Mouse (Mus musculus): ENCODE data around the gene Grin1. TPM values are rescaled to one million over a fixed set of nuclear protein-coding genes. Genes with fewer than 3 reads are reported as not detected.
"Not testable (repeated sequence)": the region's sequence is repeated elsewhere in the genome, so short reads cannot be mapped to it uniquely, and the experiment has no call there.

Grin1 gene
- polyA plus RNA-seq, 1 experiment from 2014 or later, result 65.8 TPM

- H3K4me1 ChIP-seq (ENCODE audit: control insufficient read depth, insufficient read depth, low read depth, low read length), result peaks cover 45% of the 10 kb centered on the region
- H3K27me3 ChIP-seq (replicated peaks; ENCODE audit: control insufficient read depth, insufficient read depth, low read length), result no peaks in the 10 kb centered on the region; the same call in 1 of the 2 replicates
- H3K4me2 ChIP-seq (ENCODE audit: low read length), result peak overlapping the region; percentile 99
- 86% methylated on average over 5 of the region's 5 CpGs for WGBS
- peak overlapping the region; percentile 83 for H3K9ac ChIP-seq (ENCODE audit: low read depth, low read length)
- H3K27ac ChIP-seq (ENCODE audit: low read depth, low read length), result no peak overlapping the region
- no peaks in the 10 kb centered on the region; the same call in 1 of the 2 replicates for H3K36me3 ChIP-seq (ENCODE audit: control insufficient read depth, insufficient read depth, low read length)
- no peaks in the 10 kb centered on the region for H3K9me3 ChIP-seq (ENCODE audit: control insufficient read depth, low read length)
- H3K4me3 ChIP-seq (ENCODE audit: low read length), result peak overlapping the region; percentile 83
- no peak for ATAC-seq
These were observed 54.7 kb downstream of the Grin1 start for GRCm38 (mm10) chr2:25264286-25264660.

- Histone ChIP-seq H3K9ac (ENCODE audit: low read depth, low read length) (peak overlapping the region; percentile 83), H3K4me1 (ENCODE audit: control insufficient read depth, insufficient read depth, low read depth, low read length) (peaks cover 45% of the 10 kb centered on the region), H3K36me3 (ENCODE audit: control insufficient read depth, insufficient read depth, low read length) (no peaks in the 10 kb centered on the region), H3K27ac (ENCODE audit: low read depth, low read length) (no peak overlapping the region; the same call in 1 of the 2 replicates), H3K4me2 (ENCODE audit: low read length) (peak overlapping the region; percentile 99), H3K27me3 (replicated peaks; ENCODE audit: control insufficient read depth, insufficient read depth, low read length) (no peaks in the 10 kb centered on the region; the same call in 1 of the 2 replicates), H3K4me3 (ENCODE audit: low read length) (peak overlapping the region; percentile 83), H3K9me3 (ENCODE audit: control insufficient read depth, low read length) (no peaks in the 10 kb centered on the region)
- WGBS, result 21% methylated on average over 12 of the region's 12 CpGs
- no peak for ATAC-seq
These were observed 55.2 kb downstream of the Grin1 start for GRCm38 (mm10) chr2:25263623-25264285.

GRCm38 (mm10) chr2:25262795-25263622 is 56.0 kb downstream of the Grin1 start:
- Histone ChIP-seq H3K4me2 (ENCODE audit: low read length) (peak overlapping the region; percentile 99), H3K27me3 (replicated peaks; ENCODE audit: control insufficient read depth, insufficient read depth, low read length) (no peaks in the 10 kb centered on the region; the same call in 1 of the 2 replicates), H3K36me3 (ENCODE audit: control insufficient read depth, insufficient read depth, low read length) (no peaks in the 10 kb centered on the region), H3K9me3 (ENCODE audit: control insufficient read depth, low read length) (no peaks in the 10 kb centered on the region), H3K9ac (ENCODE audit: low read depth, low read length) (peak overlapping the region; percentile 83), H3K4me1 (ENCODE audit: control insufficient read depth, insufficient read depth, low read depth, low read length) (peaks cover 45% of the 10 kb centered on the region), H3K4me3 (ENCODE audit: low read length) (peak overlapping the region; percentile 83), H3K27ac (ENCODE audit: low read depth, low read length) (peak overlapping the region; percentile 85)
- WGBS, result under 1% methylated on average over 82 of the region's 82 CpGs
- ATAC-seq, result no peak; the same call in 1 of the 2 replicates

GRCm38 (mm10) chr2:25262291-25262767 is 56.7 kb downstream of the Grin1 start, which contains the start of gene Tprn:
TSS of gene Tprn (plus strand) at chr2:25262618.
- Histone ChIP-seq H3K9ac (ENCODE audit: low read depth, low read length) (peak within 1 kb of the TSS; percentile 83), H3K4me3 (ENCODE audit: low read length) (peak within 1 kb of the TSS; percentile 83)
- ATAC-seq, result peak; percentile 98

GRCm38 (mm10) chr2:25261870-25262269 is 57.1 kb downstream of the Grin1 start:
- peaks cover 41% of the 10 kb centered on the region for H3K4me1 ChIP-seq (ENCODE audit: control insufficient read depth, insufficient read depth, low read depth, low read length)
- no peak for ATAC-seq

More at GRCm38 (mm10) chr2:25262291-25262767, 56.7 kb downstream of the Grin1 start, which contains the start of gene Tprn:
- under 1% methylated on average over 32 of the region's 39 CpGs for WGBS
- peak within 1 kb of the TSS; percentile 85 for H3K27ac ChIP-seq (ENCODE audit: low read depth, low read length)
- peaks cover 43% of the 10 kb centered on the region for H3K4me1 ChIP-seq (ENCODE audit: control insufficient read depth, insufficient read depth, low read depth, low read length)
- no peaks in the 10 kb centered on the region; the same call in 1 of the 2 replicates for H3K27me3 ChIP-seq (replicated peaks; ENCODE audit: control insufficient read depth, insufficient read depth, low read length)
- H3K36me3 ChIP-seq (ENCODE audit: control insufficient read depth, insufficient read depth, low read length), result no peaks in the 10 kb centered on the region
- peak within 1 kb of the TSS; percentile 99 for H3K4me2 ChIP-seq (ENCODE audit: low read length)
- H3K9me3 ChIP-seq (ENCODE audit: control insufficient read depth, low read length), result no peaks in the 10 kb centered on the region

GRCm38 (mm10) chr2:25258887-25259286 is 60.1 kb downstream of the Grin1 start:
- WGBS, result 44% methylated on average over 2 of the region's 2 CpGs
- peaks cover 27% of the 10 kb centered on the region for H3K4me1 ChIP-seq (ENCODE audit: control insufficient read depth, insufficient read depth, low read depth, low read length)

More at GRCm38 (mm10) chr2:25261870-25262269, 57.1 kb downstream of the Grin1 start:
- Histone ChIP-seq H3K4me3 (ENCODE audit: low read length) (peak overlapping the region; percentile 83), H3K9ac (ENCODE audit: low read depth, low read length) (peak overlapping the region; percentile 46; the same call in 1 of the 2 replicates), H3K27ac (ENCODE audit: low read depth, low read length) (peak overlapping the region; percentile 62), H3K4me2 (ENCODE audit: low read length) (peak overlapping the region; percentile 99), H3K27me3 (replicated peaks; ENCODE audit: control insufficient read depth, insufficient read depth, low read length) (no peaks in the 10 kb centered on the region; the same call in 1 of the 2 replicates), H3K36me3 (ENCODE audit: control insufficient read depth, insufficient read depth, low read length) (no peaks in the 10 kb centered on the region), H3K9me3 (ENCODE audit: control insufficient read depth, low read length) (no peaks in the 10 kb centered on the region)
- 43% methylated on average over 10 of the region's 12 CpGs for WGBS

GRCm38 (mm10) chr2:25257250-25257649 is 61.7 kb downstream of the Grin1 start:
- H3K4me3 ChIP-seq (ENCODE audit: low read length); ATAC-seq; H3K9me3 ChIP-seq (ENCODE audit: control insufficient read depth, low read length); H3K4me2 ChIP-seq (ENCODE audit: low read length); H3K9ac ChIP-seq (ENCODE audit: low read depth, low read length); H3K36me3 ChIP-seq (ENCODE audit: control insufficient read depth, insufficient read depth, low read length); H3K27me3 ChIP-seq (replicated peaks; ENCODE audit: control insufficient read depth, insufficient read depth, low read length); H3K27ac ChIP-seq (ENCODE audit: low read depth, low read length): not testable (repeated sequence)
- WGBS, result 91% methylated on average over 5 of the region's 5 CpGs
- peaks cover 19% of the 10 kb centered on the region for H3K4me1 ChIP-seq (ENCODE audit: control insufficient read depth, insufficient read depth, low read depth, low read length)

More at GRCm38 (mm10) chr2:25258887-25259286, 60.1 kb downstream of the Grin1 start:
- Histone ChIP-seq H3K4me3 (ENCODE audit: low read length) (no peak overlapping the region), H3K27me3 (replicated peaks; ENCODE audit: control insufficient read depth, insufficient read depth, low read length) (no peaks in the 10 kb centered on the region), H3K27ac (ENCODE audit: low read depth, low read length) (no peak overlapping the region), H3K4me2 (ENCODE audit: low read length) (no peak overlapping the region), H3K9me3 (ENCODE audit: control insufficient read depth, low read length) (no peaks in the 10 kb centered on the region), H3K36me3 (ENCODE audit: control insufficient read depth, insufficient read depth, low read length) (no peaks in the 10 kb centered on the region), H3K9ac (ENCODE audit: low read depth, low read length) (no peak overlapping the region)
- ATAC-seq, result no peak

- not testable (repeated sequence) for H3K36me3 ChIP-seq (ENCODE audit: control insufficient read depth, insufficient read depth, low read length); H3K27ac ChIP-seq (ENCODE audit: low read depth, low read length); H3K9ac ChIP-seq (ENCODE audit: low read depth, low read length); H3K27me3 ChIP-seq (replicated peaks; ENCODE audit: control insufficient read depth, insufficient read depth, low read length); H3K9me3 ChIP-seq (ENCODE audit: control insufficient read depth, low read length); ATAC-seq
- Histone ChIP-seq H3K4me2 (ENCODE audit: low read length) (peak overlapping the region; percentile 96), H3K4me1 (ENCODE audit: control insufficient read depth, insufficient read depth, low read depth, low read length) (peaks cover 19% of the 10 kb centered on the region), H3K4me3 (ENCODE audit: low read length) (peak overlapping the region; percentile 99)
- WGBS, result 56% methylated on average over 11 of the region's 12 CpGs
These were observed 62.4 kb downstream of the Grin1 start for GRCm38 (mm10) chr2:25256443-25257109.
